8 mouse cellular contexts compared by ENCODE assay signal in genomic region chr4:138311595-138311994, GRCm38 (mm10). TPM values are rescaled to one million over a fixed set of nuclear protein-coding genes. Genes with fewer than 3 reads are reported as not detected.
DNase-seq lines count a peak whose midpoint lies in the region; ATAC-seq and TF ChIP-seq lines count a peak whose summit lies in the region.

No protein-coding gene starts in this region.

- H3K27ac ChIP-seq in left cerebral cortex, adult 2 months, result no peak overlapping the region
- H3K27ac ChIP-seq in liver, embryonic 14.5 days, result no peak overlapping the region

- no peaks in the 10 kb centered on the region for H3K9me3 ChIP-seq in liver, embryonic 14.5 days (ENCODE audit: control insufficient read depth, low read length)

- no peak overlapping the region for H3K4me3 ChIP-seq in left cerebral cortex, adult 2 months
- H3K4me3 ChIP-seq in liver, embryonic 14.5 days (ENCODE audit: insufficient read depth in 1 of 2, low read depth in 2 of 2, low read length in 2 of 2), result no peak overlapping the region

- DNase-seq in left cerebral cortex, adult 2 months (ENCODE audit: extremely low spot score in 1 of 2, low spot score in 2 of 2), result peak in 1 of 2 experiments; percentile 61
- DNase-seq in left cerebral cortex, postnatal 36 days (ENCODE audit: low spot score in 2 of 2), result no peak
- peak; percentile 40 for DNase-seq in NIH3T3 (ENCODE audit: low read depth)
- DNase-seq in embryo, embryonic 9.5 days (ENCODE audit: extremely low spot score), result peak; percentile 37
- peak; percentile 72 for DNase-seq in induced T-regulatory cell, adult 2 months (ENCODE audit: low read depth)
- no peak for DNase-seq in liver, embryonic 14.5 days (ENCODE audit: low read depth in 3 of 3, low spot score in 3 of 3)
- DNase-seq in adipocyte (ENCODE audit: low spot score), result no peak

- intact Hi-C loops in left cerebral cortex, adult 2 months (cut with DNase I), result no loop called here
- intact Hi-C loops in left cerebral cortex, postnatal 36 days (cut with DNase I), result no loop called here

- no peaks in the 10 kb centered on the region for H3K4me1 ChIP-seq in liver, embryonic 14.5 days (replicated peaks; ENCODE audit: control insufficient read depth in 2 of 2, insufficient read depth in 2 of 2, low read length in 1 of 2)

- 62% methylated on average over 8 of the region's 8 CpGs for WGBS in liver, embryonic 14.5 days (ENCODE audit: insufficient replicate concordance)

- no peak overlapping the region for H3K9ac ChIP-seq in liver, embryonic 14.5 days (replicated peaks)

- no peaks in the 10 kb centered on the region for H3K27me3 ChIP-seq in liver, embryonic 14.5 days (ENCODE audit: control insufficient read depth, insufficient read depth, low read length)

- TF ChIP-seq EP300 in liver, embryonic 14.5 days (IDR thresholded peaks at IDR 0.05; ENCODE audit: low read depth), result no peak

- peak; percentile 21; the same call in 1 of the 2 replicates for ATAC-seq in liver, embryonic 14.5 days (ENCODE audit: insufficient read depth)
- peak; percentile 45; the same call in 1 of the 2 replicates for ATAC-seq in neutrophil, adult 5-6 weeks (ENCODE audit: extremely low read depth, insufficient number of reproducible peaks, low FRiP score, poor library complexity, severe bottlenecking)

- H3K36me3 ChIP-seq in liver, embryonic 14.5 days (replicated peaks; ENCODE audit: control insufficient read depth, insufficient read depth, low read depth), result peaks cover 39% of the 10 kb centered on the region

- H3K4me2 ChIP-seq in liver, embryonic 14.5 days (ENCODE audit: low read depth), result no peak overlapping the region

- TF ChIP-seq CTCF in left cerebral cortex, adult 2 months (IDR thresholded peaks at IDR 0.05), result peak; percentile 80
- peak; percentile 95 for TF ChIP-seq CTCF in liver, embryonic 14.5 days (IDR thresholded peaks at IDR 0.05; ENCODE audit: low read depth)

RNA-seq across cellular contexts. Expression of gene Ddost, which starts 7.1 kb away (rescaled TPM):
- total RNA-seq in left cerebral cortex, adult 2 months (2021), result 10 to 100 TPM; 82.4 to 88.9 TPM
- total RNA-seq in left cerebral cortex, postnatal 36 days (2021), result 10 to 100 TPM; 84.1 to 91.4 TPM
- polyA plus RNA-seq in liver, embryonic 14.5 days (2012; rRNA removed), result 83.1 and 91.7 TPM in 2 replicates
- polyA plus RNA-seq in liver, embryonic 14.5 days (2014; fragmentation: Nextera tagmentation; extraction: Ambion mirVana), result 135 and 141 TPM in 2 replicates
- 32.8 and 33.4 TPM in 2 replicates for total RNA-seq in neutrophil, adult 5-6 weeks (2017)

RNA-seq across cellular contexts. Expression of gene Pink1, which starts 14.5 kb away (rescaled TPM):
- total RNA-seq in left cerebral cortex, adult 2 months (2021), result 100 to 1,000 TPM; 302 to 313 TPM
- total RNA-seq in left cerebral cortex, postnatal 36 days (2021), result 100 to 1,000 TPM; 270 to 338 TPM
- polyA plus RNA-seq in liver, embryonic 14.5 days (2012; rRNA removed), result 13.2 and 14.3 TPM in 2 replicates
- 15.7 and 19.2 TPM in 2 replicates for polyA plus RNA-seq in liver, embryonic 14.5 days (2014; fragmentation: Nextera tagmentation; extraction: Ambion mirVana)
- total RNA-seq in neutrophil, adult 5-6 weeks (2017), result 68.0 and 75.8 TPM in 2 replicates

RNA-seq across cellular contexts. Expression of gene Cda, which starts 56.2 kb away (rescaled TPM):
- 1 to 10 TPM; 3.8 to 4.0 TPM for total RNA-seq in left cerebral cortex, adult 2 months (2021)
- 1 to 10 TPM; 3.5 to 3.7 TPM for total RNA-seq in left cerebral cortex, postnatal 36 days (2021)
- polyA plus RNA-seq in liver, embryonic 14.5 days (2012; rRNA removed), result 2.6 and 2.7 TPM in 2 replicates
- 3.3 and 3.7 TPM in 2 replicates for polyA plus RNA-seq in liver, embryonic 14.5 days (2014; fragmentation: Nextera tagmentation; extraction: Ambion mirVana)
- total RNA-seq in neutrophil, adult 5-6 weeks (2017), result not detected in 2 replicates

Comparison
In these comparisons a context has a peak if more than half of its experiments do, and no peak if none do; other contexts are left out.
1. DNase-seq: peak in NIH3T3 (single experiment), embryo, embryonic 9.5 days (single experiment) and induced T-regulatory cell, adult 2 months (single experiment); none in left cerebral cortex, postnatal 36 days (0 of 2), liver, embryonic 14.5 days (0 of 3) and adipocyte (single experiment).